Mouse (Mus musculus) megakaryocyte, embryonic 14.5 days (primary cell): ENCODE results near the gene Zzz3.

Experiments
- FLI1 ChIP-seq: IDR thresholded peaks from 2 replicates; pipeline ENCODE4 v1.6.1; 2012; ENCODE audit warnings: low read length, inconsistent platforms, mixed read lengths
- GATA1 ChIP-seq: IDR thresholded peaks from 3 replicates; pipeline ENCODE4 v1.6.1; 2012; ENCODE audit warnings: mixed read lengths, low read length, inconsistent platforms, borderline replicate concordance

DNA sequence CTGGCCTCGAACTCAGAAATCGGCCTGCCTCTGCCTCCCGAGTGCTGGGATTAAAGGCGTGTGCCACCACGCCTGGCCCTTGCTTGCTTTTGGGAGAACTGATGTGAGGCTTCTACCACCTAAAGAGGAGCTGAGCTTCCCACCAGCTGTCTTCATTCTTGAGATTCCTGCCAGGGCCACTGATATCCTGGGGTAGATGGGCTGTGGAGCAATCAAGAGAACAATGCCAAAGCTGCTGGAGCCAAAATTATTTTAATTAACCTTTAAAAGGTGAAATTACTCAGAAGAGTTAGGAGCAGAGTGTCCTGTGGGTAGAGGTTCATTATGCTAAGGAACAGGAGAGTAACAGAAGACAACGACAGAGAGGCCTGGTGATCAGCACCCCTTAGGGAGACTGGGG, 70.1 kb downstream of the Zzz3 start:
- TF ChIP-seq GATA1 (no peak), FLI1 (no peak)
